Mouse (Mus musculus) CH12.LX (cell line): ENCODE data around the gene Rab10. TPM values are rescaled to one million over a fixed set of nuclear protein-coding genes. Genes with fewer than 3 reads are reported as not detected.

Experiments used
- DNase-seq: peaks from one replicate; pipeline ENCODE4 v3.0.0-alpha.2; 2013; ENCODE audit errors: extremely low read depth
- H3K27ac ChIP-seq: 2 replicates; pipeline ENCODE4 v1.5.1; 2012; ENCODE audit warnings: low read depth, mild to moderate bottlenecking, control low read depth, moderate library complexity; ENCODE audit not compliant: insufficient read depth
- H3K27me3 ChIP-seq: replicated peaks from 2 replicates; pipeline ENCODE3; 2012; ENCODE audit warnings: inconsistent platforms
- H3K36me3 ChIP-seq, 2 experiments: replicated peaks in 1 of 2; 2 replicates each; pipeline versions ENCODE3 to v1.6.1; 2012; ENCODE audit warnings: inconsistent platforms in 1 of 2, low read length in 1 of 2, mild to moderate bottlenecking in 1 of 2, mixed read lengths in 1 of 2, moderate library complexity in 1 of 2; ENCODE audit not compliant: control insufficient read depth in 1 of 2, insufficient read depth in 1 of 2
- H3K4me1 ChIP-seq, 2 experiments: 2 replicates each; pipeline ENCODE4 v1.6.1; 2012; ENCODE audit warnings: inconsistent platforms in 1 of 2, moderate library complexity in 1 of 2; ENCODE audit not compliant: insufficient read depth in 2 of 2, control insufficient read depth in 1 of 2
- H3K4me2 ChIP-seq: 2 replicates; pipeline ENCODE4 v1.6.1; 2012; ENCODE audit warnings: low read depth, mild to moderate bottlenecking, control low read depth; ENCODE audit not compliant: poor library complexity, insufficient read depth, severe bottlenecking
- H3K4me3 ChIP-seq, 3 experiments: fragments of 150-350 bp in 1 of 3; sonication (generic) in 1 of 3; replicated peaks in 1 of 3; 2 replicates each; pipeline versions ENCODE3 to v1.5.1; 2011 to 2012; ENCODE audit warnings: low read depth in 2 of 3, low read length in 2 of 3, mild to moderate bottlenecking in 2 of 3, moderate library complexity in 2 of 3, control low read depth in 1 of 3, improper control_type of control experiment in 1 of 3, inconsistent platforms in 1 of 3, mixed read lengths in 1 of 3; ENCODE audit not compliant: poor library complexity in 1 of 3
- H3K79me2 ChIP-seq: replicated peaks from 2 replicates; pipeline ENCODE4 v1.6.1; 2012; ENCODE audit warnings: mild to moderate bottlenecking, moderate library complexity; ENCODE audit not compliant: control insufficient read depth, poor library complexity, insufficient read depth, severe bottlenecking; ENCODE audit errors: extremely low read depth
- H3K9ac ChIP-seq: 2 replicates; pipeline ENCODE4 v1.6.1; 2012; ENCODE audit warnings: low read depth, mild to moderate bottlenecking, control low read depth, moderate library complexity; ENCODE audit not compliant: insufficient read depth
- H3K9me3 ChIP-seq: replicated peaks from 2 replicates; pipeline ENCODE3; 2012; ENCODE audit warnings: low read length, inconsistent platforms, mixed read lengths
- CHD2 ChIP-seq: IDR thresholded peaks from 2 replicates; pipeline ENCODE4 v1.6.1; 2011; ENCODE audit warnings: low read length, improper control_type of control experiment
- ELF1 ChIP-seq: IDR thresholded peaks from 2 replicates; pipeline ENCODE4 v1.6.1; 2014; ENCODE audit warnings: low read depth, mild to moderate bottlenecking, inconsistent platforms, low read length, improper control_type of control experiment
- EP300 ChIP-seq: IDR thresholded peaks from 2 replicates; pipeline ENCODE4 v1.6.1; 2011; ENCODE audit warnings: low read length, improper control_type of control experiment
- ETS1 ChIP-seq: conservative IDR thresholded peaks from 2 replicates; pipeline ENCODE4 v1.6.1; 2012; ENCODE audit warnings: low read depth, mild to moderate bottlenecking, inconsistent platforms, low read length, improper control_type of control experiment, moderate library complexity
- GABPA ChIP-seq: IDR thresholded peaks from 2 replicates; pipeline ENCODE4 v1.6.1; 2012; ENCODE audit warnings: low read depth, low read length, improper control_type of control experiment, inconsistent platforms; ENCODE audit not compliant: insufficient replicate concordance
- JUND ChIP-seq: conservative IDR thresholded peaks from 2 replicates; pipeline ENCODE4 v1.6.1; 2011; ENCODE audit warnings: low read depth, low read length, improper control_type of control experiment
- MAFK ChIP-seq: IDR thresholded peaks from 2 replicates; pipeline ENCODE4 v1.6.1; 2011; ENCODE audit warnings: low read length, improper control_type of control experiment; ENCODE audit not compliant: insufficient replicate concordance
- MAX ChIP-seq: IDR thresholded peaks from 2 replicates; pipeline ENCODE4 v1.6.1; 2011; ENCODE audit warnings: low read length, improper control_type of control experiment
- MAZ ChIP-seq: IDR thresholded peaks from 2 replicates; pipeline ENCODE4 v1.6.1; 2012; ENCODE audit warnings: low read depth, mild to moderate bottlenecking, inconsistent platforms, low read length, improper control_type of control experiment, moderate library complexity
- MYC ChIP-seq: IDR thresholded peaks from 2 replicates; pipeline ENCODE4 v1.6.1; 2011; ENCODE audit warnings: low read depth, mild to moderate bottlenecking, improper control_type of control experiment, low read length
- PAX5 ChIP-seq: IDR thresholded peaks from 2 replicates; pipeline ENCODE4 v1.6.1; 2012; ENCODE audit warnings: low read length, inconsistent platforms, mixed read lengths
- RCOR1 ChIP-seq: conservative IDR thresholded peaks from 2 replicates; pipeline ENCODE4 v1.6.1; 2012; ENCODE audit warnings: low read depth, mild to moderate bottlenecking, inconsistent platforms, low read length, improper control_type of control experiment
- SIN3A ChIP-seq: IDR thresholded peaks from 2 replicates; pipeline ENCODE4 v1.6.1; 2012; ENCODE audit warnings: low read length, improper control_type of control experiment, inconsistent platforms
- SMC3 ChIP-seq: IDR thresholded peaks from 2 replicates; pipeline ENCODE4 v1.6.1; 2011; ENCODE audit warnings: low read depth, low read length, improper control_type of control experiment
- TCF12 ChIP-seq: IDR thresholded peaks from 2 replicates; pipeline ENCODE4 v1.6.1; 2014; ENCODE audit warnings: low read depth, mild to moderate bottlenecking, inconsistent platforms, low read length, improper control_type of control experiment
- UBTF ChIP-seq: IDR thresholded peaks from 2 replicates; pipeline ENCODE4 v1.6.1; 2012; ENCODE audit warnings: low read depth, mild to moderate bottlenecking, inconsistent platforms, low read length, improper control_type of control experiment, moderate library complexity
- USF1 ChIP-seq: IDR thresholded peaks from 2 replicates; pipeline ENCODE4 v1.6.1; 2014; ENCODE audit warnings: low read depth, mild to moderate bottlenecking, inconsistent platforms, low read length, improper control_type of control experiment
- dilution Hi-C: fragments of 300-500 bp; cut with MboI; formaldehyde crosslinking; loops from 2 replicates; pipeline ENCODE4 v1.14.3; 2020; ENCODE audit warnings: low sequenced_read_pairs; ENCODE audit not compliant: extremely low pct_unique_long_range_greater_than_20kb, extremely low pct_ligation_motif_present
- in situ Hi-C: fragments of 300-500 bp; cut with MboI; formaldehyde crosslinking; loops from 3 replicates; pipeline ENCODE4 v1.14.3; 2019; ENCODE audit warnings: low sequenced_read_pairs, low pct_ligation_motif_present, low pct_unique_long_range_greater_than_20kb, mixed read lengths
- polyA plus RNA-seq: library from polyadenylated mRNA; unstranded; fragments of >175 nt; gene quantifications from 2 replicates; pipeline ENCODE4 v1.2.1, GENCODE M21; 2012; ENCODE audit warnings: low read depth; ENCODE audit not compliant: insufficient read length
- total RNA-seq, 2 experiments: library from RNA; depleted of rRNA; stranded (reverse); fragments of 300-350 nt in 1 of 2; fragments of >200 nt in 1 of 2; gene quantifications; 2 replicates each; pipeline ENCODE4 v1.2.3; 2012 to 2014

Gene Rab10
- total and polyA plus RNA-seq, 3 experiments, result 60.1 to 111 (median 91.8) TPM

DNA sequence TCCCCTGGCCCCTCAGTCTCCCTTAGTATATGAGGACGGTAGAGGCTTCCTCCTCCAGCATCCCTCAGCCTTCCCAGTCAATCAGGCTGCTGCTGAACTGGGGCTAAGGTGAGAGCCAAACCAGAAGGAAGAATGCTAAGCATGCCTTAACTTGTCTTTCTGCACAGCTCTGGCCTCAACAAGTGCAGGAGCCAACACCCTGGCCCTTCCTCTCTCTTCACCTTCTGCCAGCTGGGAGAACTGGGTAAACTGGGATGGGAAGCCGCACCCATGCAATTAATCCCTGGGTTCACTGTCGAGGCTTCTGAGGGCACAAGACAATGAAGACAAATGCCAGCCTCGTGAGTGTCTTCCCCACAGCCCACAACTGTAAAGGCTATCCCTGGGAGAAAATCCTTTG, 19.9 kb upstream of the Rab10 start:
- H3K9ac ChIP-seq, result no peak overlapping the region
- H3K4me1 ChIP-seq, result no peaks in the 10 kb centered on the region
- H3K27me3 ChIP-seq, result no peaks in the 10 kb centered on the region
- no peak overlapping the region for H3K4me2 ChIP-seq
- dilution Hi-C loops, result no loop called here
- H3K27ac ChIP-seq, result no peak overlapping the region
- DNase-seq, result no peak
- H3K36me3 ChIP-seq, result peaks cover 0 to 26% of the 10 kb centered on the region in 2 experiments
- H3K9me3 ChIP-seq, result no peaks in the 10 kb centered on the region
- H3K4me3 ChIP-seq, result no peak overlapping the region
- in situ Hi-C loops, result no loop called here
- TF ChIP-seq UBTF (no peak), RCOR1 (no peak), PAX5 (no peak), ELF1 (no peak), TCF12 (no peak), MYC (no peak), JUND (no peak), USF1 (no peak), MAFK (no peak), ETS1 (no peak), SMC3 (no peak), MAZ (no peak), SIN3A (no peak)
- no peaks in the 10 kb centered on the region for H3K79me2 ChIP-seq

GRCm38 (mm10) chr12:3325232-3325631, 15.5 kb upstream of the Rab10 start:
- DNase-seq, result no peak
- no peak overlapping the region for H3K27ac ChIP-seq
- dilution Hi-C loops (no loop called here), in situ Hi-C loops (no loop called here)
- H3K79me2 ChIP-seq, result no peaks in the 10 kb centered on the region
- peaks cover 7% of the 10 kb centered on the region in 2 experiments; a peak in 1 of 4 replicates for H3K4me1 ChIP-seq
- no peaks in the 10 kb centered on the region for H3K27me3 ChIP-seq
- peaks cover 0 to 21% of the 10 kb centered on the region in 2 experiments for H3K36me3 ChIP-seq
- H3K4me2 ChIP-seq, result no peak overlapping the region
- no peak for TF ChIP-seq CHD2
- no peak for TF ChIP-seq MYC
- no peak overlapping the region for H3K4me3 ChIP-seq
- H3K9ac ChIP-seq, result no peak overlapping the region
- no peaks in the 10 kb centered on the region for H3K9me3 ChIP-seq

GRCm38 (mm10) chr12:3323241-3323640, 13.5 kb upstream of the Rab10 start:
- dilution Hi-C loops, result no loop called here

More at GRCm38 (mm10) chr12:3323241-3323640, 13.5 kb upstream of the Rab10 start:
- Histone ChIP-seq H3K9me3 (no peaks in the 10 kb centered on the region), H3K27me3 (no peaks in the 10 kb centered on the region), H3K36me3 (peaks cover 0 to 1% of the 10 kb centered on the region in 2 experiments)
- in situ Hi-C loops, result no loop called here
- TF ChIP-seq MAX (no peak), MAFK (no peak), ETS1 (no peak), GABPA (no peak), USF1 (no peak), EP300 (no peak)
- TF ChIP-seq, all 38 proteins: peak for 0
- DNase-seq, result no peak
- Histone ChIP-seq H3K79me2 (no peaks in the 10 kb centered on the region), H3K4me2 (no peak overlapping the region), H3K27ac (no peak overlapping the region), H3K9ac (no peak overlapping the region), H3K4me3 (no peak overlapping the region), H3K4me1 (peaks cover 7 to 16% of the 10 kb centered on the region in 2 experiments; a peak in 2 of 4 replicates)
